Comparison of ENCODE assay signal across 8 mouse cellular contexts in the genomic region with DNA sequence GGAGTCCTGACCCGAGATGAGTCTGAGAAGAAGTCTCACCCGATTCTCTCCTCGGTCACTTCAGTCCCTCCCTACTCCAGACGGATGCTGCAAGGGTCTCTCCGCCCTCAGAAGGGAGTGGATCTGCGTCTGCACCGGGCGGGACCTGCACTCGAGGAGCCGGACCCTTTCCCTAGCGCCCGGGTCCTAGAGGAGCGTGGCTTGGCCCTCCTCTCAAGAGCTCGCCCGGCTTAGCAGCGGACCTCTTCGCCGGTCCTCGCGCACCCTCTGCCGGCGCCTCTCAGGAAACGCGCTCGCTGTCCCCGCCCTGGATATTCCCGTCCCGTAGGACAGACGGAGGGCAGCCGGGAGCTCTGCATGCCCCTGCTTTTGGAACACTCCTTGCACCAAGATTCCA. TPM values are rescaled to one million over a fixed set of nuclear protein-coding genes. Genes with fewer than 3 reads are reported as not detected.
DNase-seq lines count a peak whose midpoint lies in the region; ATAC-seq lines count a peak whose summit lies in the region.

No protein-coding gene starts in this region.

- peak; percentile 84 for DNase-seq in Muller cell, postnatal 12 days (ENCODE audit: inconsistent ontology term)
- DNase-seq in cerebellum, adult 9-10 months, result peak; percentile 81
- peak; percentile 46 to 87 for DNase-seq in frontal cortex, adult 2 months (ENCODE audit: extremely low spot score in 1 of 2, low spot score in 1 of 2)
- DNase-seq in left cerebral cortex, adult 11 months (ENCODE audit: low spot score), result peak; percentile 60
- peak; percentile 86 to 88 for DNase-seq in lung, postnatal 4 days
- DNase-seq in retina, postnatal 1 day, result peak; percentile 87
- DNase-seq in urinary bladder, adult 2 months (ENCODE audit: low spot score), result peak; percentile 66

- H3K9me3 ChIP-seq in hindbrain, embryonic 13.5 days, result no peaks in the 10 kb centered on the region

- peak overlapping the region; percentile 39 for H3K4me3 ChIP-seq in hindbrain, embryonic 13.5 days

- peaks cover 64% of the 10 kb centered on the region for H3K27me3 ChIP-seq in hindbrain, embryonic 13.5 days

- H3K4me2 ChIP-seq in hindbrain, embryonic 13.5 days, result peak overlapping the region; percentile 72

- H3K9ac ChIP-seq in hindbrain, embryonic 13.5 days, result peak overlapping the region; percentile 67

- WGBS in hindbrain, embryonic 13.5 days, result under 1% methylated on average over 30 of the region's 30 CpGs

- H3K27ac ChIP-seq in hindbrain, embryonic 13.5 days, result no peak overlapping the region

- no peaks in the 10 kb centered on the region for H3K36me3 ChIP-seq in hindbrain, embryonic 13.5 days

- peaks cover 65% of the 10 kb centered on the region for H3K4me1 ChIP-seq in hindbrain, embryonic 13.5 days (replicated peaks)

- peak; percentile 46 for ATAC-seq in hindbrain, embryonic 13.5 days (ENCODE audit: low FRiP score)

RNA-seq across cellular contexts. Expression of a gene that starts 15.4 kb away (rescaled TPM):
- polyA plus RNA-seq in frontal cortex, adult 2 months (2012; rRNA removed), result 8.9 and 10.7 TPM in 2 replicates
- polyA plus RNA-seq in hindbrain, embryonic 13.5 days (2015; fragmentation: Nextera tagmentation; extraction: Ambion mirVana), result 13.5 and 14.6 TPM in 2 replicates
- polyA plus RNA-seq in urinary bladder, adult 2 months (2012; rRNA removed), result 9.5 and 10.8 TPM in 2 replicates

RNA-seq across cellular contexts. Expression of a gene that starts 15.5 kb away (rescaled TPM):
- 51.8 and 52.6 TPM in 2 replicates for polyA plus RNA-seq in frontal cortex, adult 2 months (2012; rRNA removed)
- polyA plus RNA-seq in hindbrain, embryonic 13.5 days (2015; fragmentation: Nextera tagmentation; extraction: Ambion mirVana), result 61.8 and 73.4 TPM in 2 replicates
- 26.0 and 27.7 TPM in 2 replicates for polyA plus RNA-seq in urinary bladder, adult 2 months (2012; rRNA removed)
